Mouse (Mus musculus): ENCODE measurements around the gene Slc37a1.

GRCm38 (mm10) chr17:31285867-31286266, 725 bp upstream of the Slc37a1 start:
- TF ChIP-seq CTCF (IDR thresholded peaks at IDR 0.05; ENCODE audit: insufficient read depth, low read depth, low read length), result no peak
- no peak for TF ChIP-seq POLR2A (IDR thresholded peaks at IDR 0.05; ENCODE audit: insufficient read depth, low read depth, low read length)
